Mouse (Mus musculus): ENCODE measurements at regions not wholly inside any gene's neighbourhood (a gene's known extent, or its start where the extent isn't known, plus 50 kb on each side); places are given as distances from the start of the nearest gene placed in this dataset.

DNA sequence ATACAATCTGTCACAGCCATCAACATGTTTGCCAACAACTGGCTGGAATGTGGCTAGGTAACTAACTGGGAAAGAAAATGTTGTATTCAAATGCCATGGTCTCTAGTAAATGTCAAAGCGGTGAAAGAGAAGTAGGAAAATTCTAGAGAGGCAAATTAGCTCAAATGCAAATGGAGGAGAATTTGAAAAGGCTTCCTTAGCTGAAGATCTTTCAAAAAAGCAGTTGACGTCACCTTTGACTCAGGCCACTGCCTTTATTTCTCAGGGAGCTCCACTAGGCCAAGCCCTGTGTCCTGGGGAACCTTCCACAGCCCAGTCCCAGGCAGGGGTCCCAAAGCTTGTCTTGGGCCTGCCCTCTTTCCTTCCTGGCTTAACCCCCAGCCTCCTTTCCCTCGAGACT is 136.6 kb downstream of the Tmem38b start:
- H3K27me3 ChIP-seq (replicated peaks), result no peaks in the 10 kb centered on the region
- H3K9me3 ChIP-seq (replicated peaks), result no peaks in the 10 kb centered on the region
- H3K4me2 ChIP-seq, result no peak overlapping the region
- H3K27ac ChIP-seq (ENCODE audit: poor library complexity, severe bottlenecking), result no peak overlapping the region
- no peaks in the 10 kb centered on the region for H3K36me3 ChIP-seq
- H3K4me1 ChIP-seq (replicated peaks), result no peaks in the 10 kb centered on the region; the same call in 1 of the 2 replicates
- H3K4me3 ChIP-seq, result no peak overlapping the region
- ATAC-seq (ENCODE audit: insufficient number of reproducible peaks, low FRiP score), result no peak
- WGBS, result 77% methylated on average over 3 of the region's 3 CpGs
- H3K9ac ChIP-seq, result no peak overlapping the region

DNA sequence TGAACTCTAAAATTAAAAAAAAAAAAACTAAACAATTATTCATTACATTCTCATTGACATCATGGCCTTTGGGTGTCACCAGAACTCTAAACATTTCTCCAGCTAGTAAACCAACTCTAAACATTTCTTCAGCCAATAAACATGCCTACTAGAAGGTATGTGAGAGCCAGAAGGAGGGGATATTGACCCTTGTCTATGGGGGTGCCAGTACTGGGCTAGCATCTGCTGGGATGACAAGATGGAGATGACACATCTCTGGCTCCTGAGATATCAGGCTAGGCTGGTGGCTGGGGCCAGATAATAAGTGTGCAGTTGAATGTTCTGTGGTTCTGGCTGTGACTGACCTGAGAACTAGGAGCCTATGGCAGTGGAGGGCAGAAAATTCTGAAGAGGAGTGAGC is 144.6 kb downstream of the Tmem38b start:
- Histone ChIP-seq H3K27me3 (replicated peaks) (no peaks in the 10 kb centered on the region), H3K9me3 (replicated peaks) (peaks cover 4% of the 10 kb centered on the region), H3K4me1 (replicated peaks) (peaks cover 6% of the 10 kb centered on the region; the same call in 1 of the 2 replicates), H3K4me3 (no peak overlapping the region), H3K4me2 (no peak overlapping the region), H3K9ac (no peak overlapping the region), H3K27ac (ENCODE audit: poor library complexity, severe bottlenecking) (no peak overlapping the region), H3K36me3 (no peaks in the 10 kb centered on the region)
- no peak for ATAC-seq (ENCODE audit: insufficient number of reproducible peaks, low FRiP score)

DNA sequence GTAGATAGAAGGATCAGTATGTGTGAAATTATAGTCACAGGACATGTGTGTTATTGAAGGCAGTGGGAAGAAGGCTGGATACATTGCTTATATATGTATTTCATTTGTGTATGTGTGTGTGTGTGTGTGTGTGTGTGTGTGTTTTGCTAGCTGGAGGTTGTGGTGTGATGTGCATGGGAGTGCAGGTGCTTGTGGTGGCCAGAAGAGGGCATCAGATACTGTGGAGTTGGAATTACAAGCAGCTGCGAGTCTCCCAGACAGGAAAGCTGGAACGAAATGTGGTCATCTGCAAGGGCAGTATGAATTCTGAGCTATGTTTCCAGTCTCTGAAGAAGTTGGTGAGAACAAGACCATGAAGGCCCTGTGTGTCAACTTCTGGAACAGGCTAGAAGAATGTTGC is 145.1 kb downstream of the Tmem38b start:
- Histone ChIP-seq H3K27me3 (replicated peaks) (no peaks in the 10 kb centered on the region), H3K27ac (ENCODE audit: poor library complexity, severe bottlenecking) (no peak overlapping the region), H3K4me3 (no peak overlapping the region), H3K9me3 (replicated peaks) (peaks cover 4% of the 10 kb centered on the region), H3K4me2 (no peak overlapping the region), H3K4me1 (replicated peaks) (peaks cover 9% of the 10 kb centered on the region; the same call in 1 of the 2 replicates), H3K9ac (no peak overlapping the region), H3K36me3 (no peaks in the 10 kb centered on the region)
- ATAC-seq (ENCODE audit: insufficient number of reproducible peaks, low FRiP score), result no peak
- WGBS, result 85% methylated on average over 2 of the region's 2 CpGs

DNA sequence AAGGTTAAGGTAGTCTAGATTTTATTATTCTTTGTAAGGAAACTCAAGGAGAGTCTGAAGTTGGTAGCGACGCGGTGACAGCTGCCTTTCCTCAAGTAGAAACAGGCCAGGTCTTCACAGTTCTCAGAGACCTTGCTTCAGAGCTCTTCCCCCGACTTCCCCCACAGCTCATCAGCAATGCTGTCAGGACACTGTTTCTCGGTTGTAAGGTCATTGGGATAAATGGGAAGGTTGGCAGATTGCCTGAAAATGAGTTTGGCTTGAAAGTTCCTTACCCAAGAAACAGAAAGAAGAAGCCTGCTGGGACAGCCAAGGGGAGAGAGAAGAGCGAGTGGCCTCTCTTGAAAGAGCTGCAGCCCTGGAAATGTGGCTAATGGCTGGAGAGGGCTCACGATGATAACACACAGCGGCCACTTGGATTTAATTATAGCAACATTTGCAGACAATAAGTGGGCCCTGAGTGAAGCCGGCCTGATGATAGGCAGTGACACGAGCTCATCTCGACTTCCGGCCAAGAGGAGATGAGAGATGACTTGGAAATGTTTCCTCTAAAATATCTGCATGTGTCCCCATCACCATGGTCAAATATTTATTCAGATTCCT is 150.3 kb downstream of the Tmem38b start:
- peak overlapping the region; percentile 14; the same call in 1 of the 2 replicates for H3K4me2 ChIP-seq
- H3K4me3 ChIP-seq, result no peak overlapping the region
- WGBS, result 22% methylated on average over 12 of the region's 12 CpGs
- no peaks in the 10 kb centered on the region for H3K36me3 ChIP-seq
- no peak overlapping the region for H3K27ac ChIP-seq (ENCODE audit: poor library complexity, severe bottlenecking)
- peaks cover 2% of the 10 kb centered on the region; the same call in 1 of the 2 replicates for H3K9me3 ChIP-seq (replicated peaks)
- no peaks in the 10 kb centered on the region for H3K27me3 ChIP-seq (replicated peaks)
- no peak for ATAC-seq (ENCODE audit: insufficient number of reproducible peaks, low FRiP score)
- peaks cover 15% of the 10 kb centered on the region; the same call in 1 of the 2 replicates for H3K4me1 ChIP-seq (replicated peaks)
- H3K9ac ChIP-seq, result no peak overlapping the region

DNA sequence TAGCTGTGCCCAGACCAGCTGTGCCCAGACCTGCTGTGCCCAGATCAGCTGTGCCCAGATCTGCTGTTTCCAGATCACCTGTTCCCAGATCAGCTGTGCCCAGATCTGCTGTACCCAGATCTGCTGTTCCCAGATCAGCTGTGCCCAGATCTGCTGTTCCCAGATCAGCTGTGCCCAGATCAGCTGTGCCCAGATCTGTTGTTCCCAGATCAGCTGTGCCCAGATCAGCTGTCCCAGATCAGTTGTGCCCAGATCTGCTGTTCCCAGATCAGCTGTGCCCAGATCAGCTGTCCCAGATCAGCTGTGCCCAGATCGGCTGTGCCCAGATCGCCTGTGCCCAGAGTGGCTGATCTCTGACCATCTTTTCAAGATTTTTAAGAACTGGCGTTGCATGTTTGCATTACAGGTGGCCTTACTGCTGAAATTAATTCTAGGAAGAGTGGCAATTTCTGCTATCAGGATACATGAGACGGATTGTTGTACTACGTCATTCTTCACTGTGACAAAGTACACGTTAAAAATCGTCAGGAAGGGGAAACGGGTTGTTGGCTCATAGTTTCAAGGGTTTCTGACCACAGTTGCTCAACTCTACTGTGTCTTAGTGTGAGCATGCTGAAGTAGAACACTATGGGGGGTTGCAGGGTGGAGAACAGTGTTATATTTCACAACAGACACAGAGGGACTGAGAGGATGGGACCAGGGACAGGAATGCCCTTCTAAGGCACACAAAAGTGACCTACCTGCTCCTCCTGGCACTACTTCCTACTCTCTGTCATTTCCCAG is 160.9 kb downstream of the Tmem38b start:
- H3K9me3 ChIP-seq (replicated peaks), result no peaks in the 10 kb centered on the region
- H3K27me3 ChIP-seq (replicated peaks), result no peaks in the 10 kb centered on the region
- no peak overlapping the region for H3K27ac ChIP-seq (ENCODE audit: poor library complexity, severe bottlenecking)
- no peak overlapping the region for H3K4me3 ChIP-seq
- no peaks in the 10 kb centered on the region for H3K4me1 ChIP-seq (replicated peaks)
- WGBS, result 76% methylated on average over 8 of the region's 8 CpGs
- no peak overlapping the region for H3K9ac ChIP-seq
- no peak overlapping the region for H3K4me2 ChIP-seq
- H3K36me3 ChIP-seq, result no peaks in the 10 kb centered on the region
- ATAC-seq (ENCODE audit: insufficient number of reproducible peaks, low FRiP score), result no peak

DNA sequence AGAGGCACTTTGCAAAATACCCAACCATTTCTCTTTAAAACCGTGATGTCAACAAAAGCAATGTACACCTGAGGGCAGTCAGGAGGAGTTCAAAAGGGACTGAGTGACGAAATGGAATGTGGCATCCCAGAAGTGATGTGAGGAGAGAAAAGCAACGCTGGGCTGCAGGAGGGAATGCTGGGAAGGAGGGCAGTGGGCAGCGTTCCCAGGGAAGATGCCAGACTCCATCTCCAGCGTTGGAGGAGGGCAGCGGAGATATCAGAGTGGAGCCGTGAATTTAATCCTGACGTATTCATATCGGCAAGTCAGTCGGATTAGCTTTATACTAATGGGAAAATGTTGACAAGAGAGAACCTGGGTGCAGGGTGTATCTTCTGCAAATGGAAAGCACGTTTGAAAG is 161.7 kb downstream of the Tmem38b start:
- Histone ChIP-seq H3K36me3 (no peaks in the 10 kb centered on the region), H3K9ac (no peak overlapping the region), H3K4me2 (no peak overlapping the region), H3K4me1 (replicated peaks) (no peaks in the 10 kb centered on the region), H3K27me3 (replicated peaks) (no peaks in the 10 kb centered on the region), H3K9me3 (replicated peaks) (no peaks in the 10 kb centered on the region), H3K27ac (ENCODE audit: poor library complexity, severe bottlenecking) (no peak overlapping the region), H3K4me3 (no peak overlapping the region)
- 74% methylated on average over 11 of the region's 11 CpGs for WGBS
- ATAC-seq (ENCODE audit: insufficient number of reproducible peaks, low FRiP score), result no peak

DNA sequence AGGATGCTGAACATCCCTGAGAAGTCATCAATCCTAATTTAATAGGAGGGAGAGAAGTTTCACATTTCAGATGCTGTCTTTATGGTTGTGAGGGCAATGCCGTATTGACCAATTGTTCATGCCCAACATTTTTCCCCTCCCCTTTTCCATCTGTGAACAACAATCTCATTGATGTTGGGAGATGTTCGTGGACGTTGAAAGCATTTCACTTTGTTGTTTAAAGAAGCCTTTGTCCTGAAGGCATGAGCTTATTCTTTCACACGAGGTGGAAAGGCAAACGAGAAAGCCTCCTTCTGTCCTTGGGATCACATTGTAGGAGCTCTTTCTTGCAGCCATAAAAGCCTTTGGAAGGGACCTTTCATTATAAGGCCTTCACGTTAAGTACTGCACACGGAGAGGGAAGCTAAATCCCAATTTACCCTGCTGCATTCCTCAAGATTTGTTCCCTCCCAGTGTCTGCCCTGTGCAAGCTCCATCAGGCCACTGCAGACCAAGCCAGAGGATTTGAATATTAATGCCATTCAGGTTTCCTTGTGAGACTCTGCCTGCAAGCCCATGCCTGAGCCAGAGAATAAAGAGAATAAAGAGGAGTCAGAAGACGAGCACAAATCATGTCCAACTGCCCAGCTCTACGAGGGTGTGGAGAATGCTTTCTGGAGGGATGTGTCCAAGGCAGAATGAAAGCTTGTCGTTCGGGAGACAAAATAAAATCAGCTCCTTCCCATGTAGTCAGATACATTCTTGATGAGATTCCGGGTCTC is 195.4 kb downstream of the Tmem38b start:
- 58% methylated on average over 12 of the region's 12 CpGs for WGBS
- ATAC-seq (ENCODE audit: insufficient number of reproducible peaks, low FRiP score), result no peak
- Histone ChIP-seq H3K9ac (no peak overlapping the region), H3K4me3 (no peak overlapping the region), H3K27me3 (replicated peaks) (no peaks in the 10 kb centered on the region), H3K36me3 (no peaks in the 10 kb centered on the region), H3K4me2 (no peak overlapping the region), H3K4me1 (replicated peaks) (no peaks in the 10 kb centered on the region), H3K9me3 (replicated peaks) (no peaks in the 10 kb centered on the region), H3K27ac (ENCODE audit: poor library complexity, severe bottlenecking) (no peak overlapping the region)

DNA sequence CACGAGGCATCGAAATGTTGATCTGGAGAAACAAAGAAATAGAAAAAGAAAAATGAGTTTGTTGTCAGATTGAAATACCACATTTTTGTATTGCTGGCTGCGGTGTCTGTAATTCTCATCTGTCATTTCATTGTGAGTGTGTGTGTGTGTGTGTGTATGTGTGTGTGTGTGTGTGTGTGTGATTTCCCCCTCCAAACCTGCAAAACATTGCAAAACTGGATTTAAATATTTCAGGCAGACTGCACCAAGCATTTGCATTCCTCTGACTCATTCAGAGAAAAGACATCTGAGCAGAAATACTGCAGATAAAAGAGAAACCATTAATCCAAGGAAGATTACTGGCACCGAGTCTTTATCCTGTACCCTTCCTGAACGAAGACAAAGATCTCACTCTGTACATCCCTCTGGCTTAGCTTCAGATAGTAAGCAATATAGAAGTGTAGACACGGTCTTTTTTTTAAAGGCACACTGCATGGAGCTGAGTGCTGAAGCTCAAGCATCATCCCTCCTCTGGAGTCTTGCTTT is 196.1 kb downstream of the Tmem38b start:
- ATAC-seq (ENCODE audit: insufficient number of reproducible peaks, low FRiP score), result no peak
- H3K9ac ChIP-seq, result no peak overlapping the region

DNA sequence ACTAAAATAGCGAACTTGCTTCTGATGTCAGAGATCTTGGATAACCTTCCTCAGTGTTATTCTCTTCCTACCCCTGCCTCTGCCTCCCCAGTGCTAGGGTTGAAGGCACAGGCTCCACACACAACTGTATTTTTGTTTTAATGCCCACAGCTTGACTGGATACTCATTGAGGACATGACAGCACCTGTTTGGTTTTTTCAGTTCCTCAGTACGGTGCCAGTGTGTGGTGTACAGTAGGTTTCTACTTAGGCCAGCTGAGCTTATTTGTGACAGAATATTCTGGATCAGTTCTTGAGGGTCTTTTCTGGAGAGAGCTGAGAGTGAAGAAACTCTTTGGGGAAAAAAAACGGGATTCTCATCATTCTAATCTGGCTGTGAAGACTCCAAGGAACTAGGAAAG is 201.1 kb downstream of the Tmem38b start:
- ATAC-seq (ENCODE audit: insufficient number of reproducible peaks, low FRiP score), result no peak
- 74% methylated on average over 3 of the region's 3 CpGs for WGBS

More for the DNA sequence above, 196.1 kb downstream of the Tmem38b start:
- Histone ChIP-seq H3K36me3 (no peaks in the 10 kb centered on the region), H3K9me3 (replicated peaks) (no peaks in the 10 kb centered on the region), H3K4me3 (no peak overlapping the region), H3K4me1 (replicated peaks) (no peaks in the 10 kb centered on the region), H3K27me3 (replicated peaks) (no peaks in the 10 kb centered on the region), H3K4me2 (no peak overlapping the region), H3K27ac (ENCODE audit: poor library complexity, severe bottlenecking) (no peak overlapping the region)
- WGBS, result 54% methylated on average over 6 of the region's 6 CpGs

DNA sequence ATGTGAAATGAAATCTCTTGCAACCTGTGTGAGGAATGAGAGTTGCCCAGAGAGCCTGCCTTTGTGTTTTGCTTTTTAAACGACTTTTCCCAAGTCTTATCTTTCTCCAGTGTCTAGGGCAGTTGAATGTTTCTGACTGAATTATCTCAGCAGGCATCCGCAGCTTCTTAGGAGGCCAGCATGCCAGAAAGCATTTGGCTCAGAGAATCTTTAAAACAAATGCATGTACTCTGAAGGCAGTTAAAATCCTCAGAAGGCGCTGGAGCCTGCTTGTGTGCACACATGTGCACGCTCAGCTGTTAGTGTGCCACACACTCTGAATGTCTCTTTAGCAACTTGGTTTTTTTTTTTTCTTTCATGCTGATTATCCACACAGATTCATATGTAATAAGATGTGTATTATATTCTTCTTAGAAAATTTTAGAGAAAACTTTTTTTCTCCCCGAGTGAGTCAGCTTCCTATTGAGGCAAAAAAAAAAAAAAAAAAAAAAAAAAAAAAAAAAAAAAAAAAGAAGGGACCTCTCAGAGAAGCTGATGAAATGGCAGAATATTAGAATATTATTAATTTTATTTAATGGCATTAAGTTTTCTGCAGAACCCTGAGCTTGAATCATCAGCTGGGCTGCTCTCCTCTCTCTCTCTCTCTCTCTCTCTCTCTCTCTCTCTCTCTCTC is 201.9 kb downstream of the Tmem38b start:
- Histone ChIP-seq H3K4me1 (replicated peaks) (peaks cover 16% of the 10 kb centered on the region), H3K36me3 (no peaks in the 10 kb centered on the region), H3K4me2 (no peak overlapping the region), H3K4me3 (no peak overlapping the region), H3K27me3 (replicated peaks) (no peaks in the 10 kb centered on the region), H3K9ac (no peak overlapping the region), H3K9me3 (replicated peaks) (no peaks in the 10 kb centered on the region), H3K27ac (ENCODE audit: poor library complexity, severe bottlenecking) (no peak overlapping the region)
- 27% methylated on average over 5 of the region's 5 CpGs for WGBS
- ATAC-seq (ENCODE audit: insufficient number of reproducible peaks, low FRiP score), result no peak

More for the DNA sequence above, 201.1 kb downstream of the Tmem38b start:
- Histone ChIP-seq H3K27me3 (replicated peaks) (no peaks in the 10 kb centered on the region), H3K27ac (ENCODE audit: poor library complexity, severe bottlenecking) (no peak overlapping the region), H3K9me3 (replicated peaks) (no peaks in the 10 kb centered on the region), H3K4me2 (no peak overlapping the region), H3K4me3 (no peak overlapping the region), H3K36me3 (no peaks in the 10 kb centered on the region), H3K4me1 (replicated peaks) (0 out of 2 replicates have a peak, but pooled peaks cover 9% of the 10 kb centered on the region), H3K9ac (no peak overlapping the region)
